Mouse (Mus musculus) activated CD4-positive, CD25-positive, alpha-beta regulatory T cell (primary cell): Measurements from ENCODE around the gene Gm10181. TPM values are rescaled to one million over a fixed set of nuclear protein-coding genes. Genes with fewer than 3 reads are reported as not detected.

Source experiments
- polyA plus RNA-seq, 2 experiments: library from polyadenylated mRNA; unstranded; fragments of 100-300 nt; shearing (Covaris generic); gene quantifications; one replicate each; pipeline ENCODE4 v1.2.1; 2017

Gene Gm10181
- not detected for polyA plus RNA-seq

GRCm38 (mm10) chr9:25089122-25089521 is at the start of gene Gm10181:
Gm10181 (plus strand) TSS chr9:25089422.

Other genes starting within 250 kb of the Gm10181 start
- gene Herpud2, start 62.4 kb downstream of the Gm10181 start, polyA plus RNA-seq, result 10 to 100 TPM; 54.8 to 72.9 TPM
- gene Sept7, start 163.0 kb downstream of the Gm10181 start, polyA plus RNA-seq, result 100 to 1,000 TPM; 304 to 398 TPM